Comparison of ENCODE assay signal across 8 mouse cellular contexts in genomic region chr10:77902211-77902893, GRCm38 (mm10). TPM values are rescaled to one million over a fixed set of nuclear protein-coding genes. Genes with fewer than 3 reads are reported as not detected.
DNase-seq lines count a peak whose midpoint lies in the region; ATAC-seq and TF ChIP-seq lines count a peak whose summit lies in the region.

Lrrc3 (minus strand) TSS chr10:77902536.

- no peak within 1 kb of the TSS for H3K27ac ChIP-seq in ES-Bruce4 (ENCODE audit: insufficient read depth, low read length)
- no peak within 1 kb of the TSS for H3K27ac ChIP-seq in embryonic fibroblast, embryonic 13.5 days (ENCODE audit: insufficient read depth, low read length)
- no peak within 1 kb of the TSS for H3K27ac ChIP-seq in lung, embryonic 16.5 days (ENCODE audit: low read length)

- TF ChIP-seq CTCF in ES-Bruce4 (IDR thresholded peaks at IDR 0.05; ENCODE audit: low read depth, low read length) = no peak
- TF ChIP-seq CTCF in embryonic fibroblast, embryonic 13.5 days (IDR thresholded peaks at IDR 0.05; ENCODE audit: borderline replicate concordance, insufficient read depth, low read length) = no peak

- DNase-seq in brain, adult 2 months (ENCODE audit: low read depth, low spot score) = peak; percentile 65
- peak; percentile 63 to 76 for DNase-seq in layer of hippocampus, postnatal 10 days (ENCODE audit: low spot score in 2 of 2)
- peak; percentile 44 for DNase-seq in ovary, postnatal 14 days (ENCODE audit: low spot score)
- DNase-seq in thymus, postnatal 4 days = peak; percentile 58

- WGBS in lung, embryonic 16.5 days = under 1% methylated on average over 41 of the region's 46 CpGs

- peak within 1 kb of the TSS; percentile 73 for H3K9ac ChIP-seq in ES-Bruce4 (ENCODE audit: low read depth, poor library complexity, severe bottlenecking)
- peak within 1 kb of the TSS; percentile 46 for H3K9ac ChIP-seq in lung, embryonic 16.5 days (ENCODE audit: low read length)

- H3K4me3 ChIP-seq in ES-Bruce4 (ENCODE audit: low read depth, low read length) = peak within 1 kb of the TSS; percentile 93
- H3K4me3 ChIP-seq in embryonic fibroblast, embryonic 13.5 days (ENCODE audit: insufficient read depth, low read length) = peak within 1 kb of the TSS; percentile 37
- H3K4me3 ChIP-seq in lung, embryonic 16.5 days (ENCODE audit: low read length) = peak within 1 kb of the TSS; percentile 49

- H3K9me3 ChIP-seq in ES-Bruce4 (replicated peaks; ENCODE audit: control insufficient read depth, insufficient read depth, low read length, poor library complexity, severe bottlenecking) = no peaks in the 10 kb centered on the region
- no peaks in the 10 kb centered on the region for H3K9me3 ChIP-seq in lung, embryonic 16.5 days (ENCODE audit: control insufficient read depth, low read length)

- TF ChIP-seq EP300 in ES-Bruce4 (IDR thresholded peaks at IDR 0.05; ENCODE audit: insufficient read depth, low read depth, low read length) = no peak

- no peaks in the 10 kb centered on the region for H3K4me1 ChIP-seq in ES-Bruce4 (ENCODE audit: control insufficient read depth, insufficient read depth, low read length)
- H3K4me1 ChIP-seq in embryonic fibroblast, embryonic 13.5 days (ENCODE audit: control insufficient read depth, insufficient read depth, low read length) = no peaks in the 10 kb centered on the region
- peaks cover 12% of the 10 kb centered on the region for H3K4me1 ChIP-seq in lung, embryonic 16.5 days (replicated peaks; ENCODE audit: control insufficient read depth, insufficient read depth, low read length)

- peak within 1 kb of the TSS; percentile 69 for H3K4me2 ChIP-seq in lung, embryonic 16.5 days (ENCODE audit: low read depth, low read length)

- no peak for TF ChIP-seq POLR2A in ES-Bruce4 (IDR thresholded peaks at IDR 0.05; ENCODE audit: insufficient read depth, low read length)
- no peak for TF ChIP-seq POLR2A in embryonic fibroblast, embryonic 13.5 days (IDR thresholded peaks at IDR 0.05; ENCODE audit: low read depth, low read length)

- peak; percentile 42 to 51 for ATAC-seq in hematopoietic stem cell, adult 5-6 weeks (replicated peaks in 1 of 2; ENCODE audit: insufficient read depth in 1 of 2, low FRiP score in 2 of 2, low TSS enrichment in 1 of 2, low read depth in 1 of 2, poor library complexity in 2 of 2, severe bottlenecking in 2 of 2)
- peak; percentile 87 for ATAC-seq in lung, embryonic 16.5 days (ENCODE audit: low read depth)

- H3K36me3 ChIP-seq in ES-Bruce4 (ENCODE audit: control insufficient read depth, insufficient read depth, low read length, poor library complexity, severe bottlenecking) = no peaks in the 10 kb centered on the region
- no peaks in the 10 kb centered on the region for H3K36me3 ChIP-seq in lung, embryonic 16.5 days (ENCODE audit: control insufficient read depth, insufficient read depth, low read length)

- H3K27me3 ChIP-seq in ES-Bruce4 (ENCODE audit: control insufficient read depth, insufficient read depth, low read length, poor library complexity, severe bottlenecking) = no peaks in the 10 kb centered on the region
- no peaks in the 10 kb centered on the region for H3K27me3 ChIP-seq in lung, embryonic 16.5 days (ENCODE audit: control insufficient read depth, insufficient read depth, low read depth, low read length)

RNA-seq across cellular contexts. Expression of gene Lrrc3, which starts in this region (rescaled TPM):
- polyA plus RNA-seq in ES-Bruce4 (2011; ENCODE audit: insufficient read depth, insufficient read length, low read depth, missing spikeins) = 5.6 and 6.3 TPM in 2 replicates
- polyA plus RNA-seq in embryonic fibroblast, embryonic 13.5 days (2011; ENCODE audit: insufficient read length, low read depth, missing spikeins) = 1.8 and 1.9 TPM in 2 replicates
- 0.31 TPM in 1 of 2 replicates, not detected in the other for total RNA-seq in hematopoietic stem cell, adult 5-6 weeks (2017)
- 10 to 100 TPM; 19.2 to 20.6 TPM for total RNA-seq in layer of hippocampus, postnatal 10 days (2021)
- polyA plus RNA-seq in lung, embryonic 16.5 days (2015; fragmentation: Nextera tagmentation; extraction: Ambion mirVana) = 3.5 and 4.7 TPM in 2 replicates

Comparison
In these comparisons a context has a peak if more than half of its experiments do, and no peak if none do; other contexts are left out.
1. RNA of gene Lrrc3 (total RNA-seq): 19.2 to 20.6 TPM in layer of hippocampus, postnatal 10 days; 0.31 TPM in hematopoietic stem cell, adult 5-6 weeks; every median in the first group is over 10 times any median in the second.
2. Peak in ATAC-seq in hematopoietic stem cell, adult 5-6 weeks; RNA of the gene not detected or under 1 TPM.
3. H3K4me3 ChIP-seq: peak in every context shown above with its lines; median percentile 93 in ES-Bruce4; 49 in lung, embryonic 16.5 days; 37 in embryonic fibroblast, embryonic 13.5 days.
4. Peak in every context shown above with its lines, with median percentiles within 50 percentile points of each other: DNase-seq.